Mouse (Mus musculus) limb, embryonic 15.5 days (tissue): ENCODE measurements around the gene Fh1. TPM values are rescaled to one million over a fixed set of nuclear protein-coding genes. Genes with fewer than 3 reads are reported as not detected.

ENCODE experiments used
- ATAC-seq: fragments of 200-750 bp; cut with Nextera tagmentation; 2 replicates; pipeline ENCODE4 v1.8.0; 2017; ENCODE audit warnings: low read depth, moderate TSS enrichment; ENCODE audit not compliant: insufficient number of reproducible peaks, low FRiP score, low TSS enrichment
- H3K27ac ChIP-seq: fragments of 300-500 bp; sonication (generic); 2 replicates; pipeline ENCODE4 v1.5.1; 2015; ENCODE audit warnings: moderate library complexity, mild to moderate bottlenecking, inconsistent platforms
- H3K27me3 ChIP-seq: fragments of 300-500 bp; sonication (generic); 2 replicates; pipeline ENCODE4 v1.6.1; 2015; ENCODE audit warnings: inconsistent platforms
- H3K36me3 ChIP-seq: fragments of 300-500 bp; sonication (generic); 2 replicates; pipeline ENCODE4 v1.6.1; 2015; ENCODE audit warnings: inconsistent platforms
- H3K4me1 ChIP-seq: fragments of 300-500 bp; sonication (generic); 2 replicates; pipeline ENCODE4 v1.6.1; 2015; ENCODE audit warnings: inconsistent platforms
- H3K4me2 ChIP-seq: fragments of 300-500 bp; sonication (generic); 2 replicates; pipeline ENCODE4 v1.6.1; 2015; ENCODE audit warnings: mild to moderate bottlenecking, inconsistent platforms
- H3K4me3 ChIP-seq: fragments of 300-500 bp; sonication (generic); 2 replicates; pipeline ENCODE4 v1.5.1; 2015; ENCODE audit warnings: mild to moderate bottlenecking, inconsistent platforms
- H3K9ac ChIP-seq: fragments of 300-500 bp; sonication (generic); 2 replicates; pipeline ENCODE4 v1.6.1; 2015; ENCODE audit warnings: inconsistent platforms
- H3K9me3 ChIP-seq: fragments of 300-500 bp; sonication (generic); 2 replicates; pipeline ENCODE4 v1.6.1; 2016; ENCODE audit warnings: inconsistent platforms
- WGBS: fragments of 180-500 bp; shearing (Covaris S2); methylation state at CpG from one replicate; pipeline ENCODE4 v1.1.7; 2015; 5-methylcytosine and 5-hydroxymethylcytosine counted together
- polyA plus RNA-seq: library from polyadenylated mRNA; unstranded; fragments of >200 nt; fragmentation: Nextera tagmentation; extraction: Ambion mirVana; gene quantifications from 2 replicates; pipeline ENCODE4 v1.2.1, GENCODE M21; 2015

The Fh1 gene
- polyA plus RNA-seq, 1 experiment from 2014 or later, result 93.9 TPM

DNA sequence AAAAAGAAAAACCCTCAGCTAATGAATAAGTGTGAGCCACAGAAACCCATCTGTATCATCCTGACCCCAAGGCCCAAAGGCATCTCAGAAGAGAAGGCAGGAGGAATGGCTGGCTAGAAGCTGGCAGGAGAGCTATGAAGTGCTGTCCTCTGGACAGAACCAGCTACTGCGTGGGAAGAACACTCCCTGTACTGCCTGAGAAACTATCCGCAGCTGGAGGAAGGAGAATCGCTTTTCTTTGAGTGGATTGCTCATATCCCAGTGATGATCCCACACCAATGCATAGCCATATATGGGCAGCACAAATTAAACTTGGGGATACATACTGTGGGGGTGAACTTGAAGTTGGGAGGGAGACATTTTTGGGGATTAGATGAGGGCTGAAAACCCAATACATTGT, 16.7 kb downstream of the Fh1 start:
- Histone ChIP-seq H3K36me3 (peaks cover 71% of the 10 kb centered on the region), H3K4me3 (no peak overlapping the region), H3K9me3 (no peaks in the 10 kb centered on the region), H3K4me2 (no peak overlapping the region), H3K9ac (no peak overlapping the region), H3K4me1 (no peaks in the 10 kb centered on the region), H3K27ac (no peak overlapping the region), H3K27me3 (no peaks in the 10 kb centered on the region)
- no peak for ATAC-seq
- 98% methylated on average over 3 of the region's 3 CpGs for WGBS

DNA sequence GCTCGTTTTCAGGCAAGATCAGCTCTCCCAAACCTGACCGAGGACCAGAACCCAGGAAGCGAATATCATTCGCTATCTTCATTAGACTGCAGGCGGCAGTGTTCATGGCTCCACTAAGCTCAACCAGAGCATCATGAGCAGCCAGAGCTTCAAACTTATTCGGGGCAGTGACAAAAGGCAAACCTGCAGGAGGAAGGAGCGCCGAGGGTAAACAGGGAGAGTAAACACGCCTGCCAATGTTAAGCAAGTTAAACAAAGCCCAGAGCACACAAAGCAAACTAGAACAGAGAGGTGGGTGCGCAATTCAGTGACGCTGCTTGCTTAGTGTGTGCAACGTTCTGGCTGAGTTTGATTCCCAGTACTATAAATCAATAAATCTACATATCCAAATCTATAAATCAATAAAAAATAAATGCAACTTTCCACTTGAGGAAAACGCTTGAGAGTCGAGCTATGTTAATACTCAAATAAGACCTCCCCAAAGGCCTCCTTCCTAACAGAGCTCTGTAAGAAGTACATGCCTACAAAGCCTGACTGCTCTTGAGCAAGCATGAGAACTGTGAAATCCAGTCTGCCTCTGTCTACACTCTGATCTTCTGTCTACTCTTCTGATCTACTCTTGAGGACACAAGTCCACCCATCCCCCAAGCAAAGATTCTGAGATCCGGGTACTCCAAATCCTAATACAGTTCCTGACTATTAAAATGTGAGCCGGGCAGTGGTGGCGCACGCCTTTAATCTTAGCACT, 17.4 kb downstream of the Fh1 start:
- peaks cover 71% of the 10 kb centered on the region for H3K36me3 ChIP-seq
- no peak for ATAC-seq

GRCm38 (mm10) chr1:175607308-175607707, 18.1 kb downstream of the Fh1 start:
- 95% methylated on average over 6 of the region's 6 CpGs for WGBS
- Histone ChIP-seq H3K36me3 (peaks cover 71% of the 10 kb centered on the region), H3K27ac (no peak overlapping the region), H3K4me1 (no peaks in the 10 kb centered on the region), H3K9me3 (no peaks in the 10 kb centered on the region), H3K9ac (no peak overlapping the region), H3K27me3 (no peaks in the 10 kb centered on the region), H3K4me3 (no peak overlapping the region), H3K4me2 (no peak overlapping the region)
- ATAC-seq, result no peak

More for the DNA sequence above, 17.4 kb downstream of the Fh1 start:
- Histone ChIP-seq H3K27ac (no peak overlapping the region), H3K4me2 (no peak overlapping the region), H3K4me3 (no peak overlapping the region), H3K27me3 (no peaks in the 10 kb centered on the region), H3K9ac (no peak overlapping the region), H3K9me3 (no peaks in the 10 kb centered on the region), H3K4me1 (no peaks in the 10 kb centered on the region)
- 92% methylated on average over 18 of the region's 18 CpGs for WGBS

GRCm38 (mm10) chr1:175603390-175603789, 22.0 kb downstream of the Fh1 start:
- Histone ChIP-seq H3K4me2 (no peak overlapping the region), H3K36me3 (peaks cover 58% of the 10 kb centered on the region), H3K27me3 (no peaks in the 10 kb centered on the region), H3K27ac (no peak overlapping the region), H3K9me3 (no peaks in the 10 kb centered on the region), H3K4me3 (no peak overlapping the region), H3K4me1 (no peaks in the 10 kb centered on the region), H3K9ac (no peak overlapping the region)
- no peak for ATAC-seq
- 73% methylated on average over 6 of the region's 6 CpGs for WGBS

- no peak for ATAC-seq
- WGBS, result 88% methylated on average over 11 of the region's 11 CpGs
- H3K9me3 ChIP-seq, result no peaks in the 10 kb centered on the region
- H3K9ac ChIP-seq, result no peak overlapping the region
- no peaks in the 10 kb centered on the region for H3K4me1 ChIP-seq
- no peak overlapping the region for H3K27ac ChIP-seq
- no peaks in the 10 kb centered on the region for H3K27me3 ChIP-seq
- peaks cover 47% of the 10 kb centered on the region for H3K36me3 ChIP-seq
- no peak overlapping the region for H3K4me3 ChIP-seq
- no peak overlapping the region for H3K4me2 ChIP-seq
Observed at GRCm38 (mm10) chr1:175602231-175602630, 23.2 kb downstream of the Fh1 start.

GRCm38 (mm10) chr1:175592832-175593231, 32.6 kb downstream of the Fh1 start:
- Histone ChIP-seq H3K27me3 (no peaks in the 10 kb centered on the region), H3K9ac (no peak overlapping the region), H3K4me1 (no peaks in the 10 kb centered on the region), H3K36me3 (no peaks in the 10 kb centered on the region), H3K27ac (no peak overlapping the region), H3K4me2 (no peak overlapping the region), H3K9me3 (no peaks in the 10 kb centered on the region), H3K4me3 (no peak overlapping the region)
- 88% methylated on average over 1 of the region's 1 CpGs for WGBS
- no peak for ATAC-seq

- WGBS, result 84% methylated on average over 5 of the region's 5 CpGs
- Histone ChIP-seq H3K9ac (no peak overlapping the region), H3K4me1 (no peaks in the 10 kb centered on the region), H3K9me3 (no peaks in the 10 kb centered on the region), H3K36me3 (no peaks in the 10 kb centered on the region), H3K4me2 (no peak overlapping the region), H3K4me3 (no peak overlapping the region), H3K27me3 (no peaks in the 10 kb centered on the region), H3K27ac (no peak overlapping the region)
- no peak for ATAC-seq
Observed at GRCm38 (mm10) chr1:175586656-175587055, 38.8 kb downstream of the Fh1 start.

DNA sequence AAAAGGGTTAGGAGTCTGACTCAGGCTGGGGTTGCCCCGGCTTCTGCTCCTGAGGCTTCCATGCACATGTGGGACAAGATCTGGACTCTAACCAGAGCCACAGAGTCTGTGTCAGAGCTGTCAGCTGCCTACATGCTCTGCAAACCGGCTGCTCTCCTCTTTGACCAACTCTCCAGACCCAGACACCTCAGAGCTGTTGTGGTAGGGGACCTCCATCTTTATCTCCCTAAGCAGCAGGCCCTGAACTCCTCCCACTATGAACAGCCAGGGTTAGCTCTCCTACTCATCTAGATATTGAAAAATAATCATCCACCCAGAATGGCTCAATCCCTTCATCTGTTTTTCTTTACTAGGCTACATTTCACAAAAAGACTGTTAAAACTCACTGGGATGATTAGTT, 40.2 kb downstream of the Fh1 start:
- 77% methylated on average over 2 of the region's 2 CpGs for WGBS

GRCm38 (mm10) chr1:175582799-175583198, 42.6 kb downstream of the Fh1 start:
- ATAC-seq, result no peak
- no peaks in the 10 kb centered on the region for H3K27me3 ChIP-seq
- 76% methylated on average over 4 of the region's 4 CpGs for WGBS

More for the DNA sequence above, 40.2 kb downstream of the Fh1 start:
- no peak for ATAC-seq
- no peak overlapping the region for H3K27ac ChIP-seq
- no peaks in the 10 kb centered on the region for H3K4me1 ChIP-seq
- no peaks in the 10 kb centered on the region for H3K27me3 ChIP-seq
- H3K4me3 ChIP-seq, result no peak overlapping the region
- no peaks in the 10 kb centered on the region for H3K36me3 ChIP-seq
- no peak overlapping the region for H3K4me2 ChIP-seq
- H3K9ac ChIP-seq, result no peak overlapping the region
- no peaks in the 10 kb centered on the region for H3K9me3 ChIP-seq

DNA sequence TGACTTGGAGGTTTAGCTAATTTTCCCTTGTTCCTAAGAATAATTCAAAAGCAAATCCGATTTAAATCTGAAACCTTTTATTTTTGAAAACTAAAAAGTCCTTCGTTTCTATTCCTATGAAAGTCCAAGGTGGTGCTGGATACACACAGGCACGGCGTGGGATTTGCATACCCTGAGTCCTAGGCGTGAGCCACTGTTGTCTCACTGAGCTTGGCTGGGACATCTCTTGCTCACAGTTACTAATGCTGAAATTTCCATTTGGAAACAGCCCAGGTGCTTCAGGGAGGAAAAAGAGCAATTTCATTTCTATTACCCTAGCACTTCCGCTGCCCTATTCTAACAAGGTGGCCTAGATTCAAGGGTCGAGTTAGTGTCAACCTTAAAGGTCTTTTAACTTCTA, 45.1 kb downstream of the Fh1 start:
- no peak overlapping the region for H3K27ac ChIP-seq
- H3K36me3 ChIP-seq, result no peaks in the 10 kb centered on the region
- H3K4me2 ChIP-seq, result no peak overlapping the region
- no peaks in the 10 kb centered on the region for H3K4me1 ChIP-seq
- no peaks in the 10 kb centered on the region for H3K9me3 ChIP-seq
- ATAC-seq, result no peak
- H3K4me3 ChIP-seq, result no peak overlapping the region
- 83% methylated on average over 7 of the region's 7 CpGs for WGBS
- no peaks in the 10 kb centered on the region for H3K27me3 ChIP-seq
- no peak overlapping the region for H3K9ac ChIP-seq

More at GRCm38 (mm10) chr1:175582799-175583198, 42.6 kb downstream of the Fh1 start:
- Histone ChIP-seq H3K4me2 (no peak overlapping the region), H3K4me1 (no peaks in the 10 kb centered on the region), H3K27ac (no peak overlapping the region), H3K36me3 (no peaks in the 10 kb centered on the region), H3K9me3 (no peaks in the 10 kb centered on the region), H3K9ac (no peak overlapping the region), H3K4me3 (no peak overlapping the region)

DNA sequence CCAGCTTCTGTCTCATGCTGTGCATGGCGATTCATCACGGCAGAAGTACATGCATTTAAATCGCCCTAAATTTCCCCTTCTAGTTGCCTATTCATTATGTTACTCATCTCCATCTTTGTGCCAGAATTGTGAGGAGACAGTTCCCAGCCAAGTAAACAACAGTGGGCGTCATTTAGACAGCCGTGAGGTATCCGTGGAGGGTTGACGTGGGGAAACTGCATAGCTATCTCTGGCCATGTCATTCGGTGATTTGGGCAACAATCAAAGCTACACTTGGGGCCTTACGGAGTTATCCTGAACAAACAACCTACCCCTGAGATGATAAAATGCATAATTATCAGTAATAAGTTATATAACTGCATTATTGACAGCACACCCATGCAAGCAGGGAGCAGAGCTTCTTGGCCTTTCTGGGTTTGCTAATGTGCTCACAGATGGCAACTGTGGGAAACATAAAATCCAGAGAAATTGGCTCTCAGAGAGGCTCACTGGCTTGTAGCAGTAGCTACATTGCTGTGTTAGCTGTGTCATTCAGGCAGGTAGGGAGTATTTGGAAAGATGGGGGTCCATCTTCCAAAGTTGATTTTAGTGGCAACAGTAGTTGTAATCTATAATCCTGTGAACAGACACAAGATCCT, 45.7 kb downstream of the Fh1 start:
- Histone ChIP-seq H3K9me3 (no peaks in the 10 kb centered on the region), H3K9ac (no peak overlapping the region), H3K4me3 (no peak overlapping the region), H3K27me3 (no peaks in the 10 kb centered on the region), H3K4me2 (no peak overlapping the region), H3K36me3 (no peaks in the 10 kb centered on the region), H3K27ac (no peak overlapping the region), H3K4me1 (no peaks in the 10 kb centered on the region)
- no peak for ATAC-seq
- 84% methylated on average over 9 of the region's 9 CpGs for WGBS

- H3K27ac ChIP-seq, result no peak overlapping the region
- WGBS, result 69% methylated on average over 2 of the region's 2 CpGs
- no peak overlapping the region for H3K4me3 ChIP-seq
- no peaks in the 10 kb centered on the region for H3K9me3 ChIP-seq
- no peaks in the 10 kb centered on the region for H3K27me3 ChIP-seq
- H3K4me1 ChIP-seq, result no peaks in the 10 kb centered on the region
- H3K9ac ChIP-seq, result no peak overlapping the region
- no peak for ATAC-seq
- no peak overlapping the region for H3K4me2 ChIP-seq
- H3K36me3 ChIP-seq, result no peaks in the 10 kb centered on the region
Observed at GRCm38 (mm10) chr1:175578425-175579096, 46.9 kb downstream of the Fh1 start.
